Mouse (Mus musculus): ENCODE data around the gene Trim3.

DNA sequence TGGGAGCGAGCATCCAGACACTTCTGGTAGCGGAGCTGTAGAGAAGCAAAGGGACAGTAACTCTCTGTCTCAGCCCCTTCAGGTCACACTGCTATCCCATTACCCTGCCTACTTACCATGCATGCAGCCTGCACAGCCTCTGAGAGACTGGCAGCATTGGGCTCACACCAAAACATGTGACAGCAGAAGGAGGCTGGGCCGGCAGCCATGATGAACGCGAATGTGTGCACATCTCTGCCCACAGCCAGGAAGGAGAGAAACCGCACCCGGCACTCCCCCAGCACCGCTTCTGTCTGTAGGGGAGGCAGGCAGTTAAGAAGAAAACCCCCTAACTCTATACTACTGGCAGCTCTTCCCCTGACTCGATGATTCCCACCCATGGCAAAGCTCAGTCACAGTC is 74.4 kb downstream of the Trim3 start:
- TF ChIP-seq CTCF (IDR thresholded peaks at IDR 0.05; ENCODE audit: insufficient read depth, low read depth, low read length): no peak
- TF ChIP-seq POLR2A (IDR thresholded peaks at IDR 0.05; ENCODE audit: insufficient read depth, low read depth, low read length): no peak
